Mouse (Mus musculus) liver, embryonic 11.5 days (tissue): ENCODE results near the gene Plekhg3. TPM values are rescaled to one million over a fixed set of nuclear protein-coding genes. Genes with fewer than 3 reads are reported as not detected.
A peak's percentile ranks its signal among the peaks of the same experiment; 100 is the strongest.

Experiments
- ATAC-seq: fragments of 200-750 bp; cut with Nextera tagmentation; replicated peaks from 2 replicates; pipeline ENCODE4 v1.8.0; 2017; ENCODE audit warnings: moderate number of reproducible peaks, mild to moderate bottlenecking, moderate TSS enrichment, moderate library complexity; ENCODE audit not compliant: low FRiP score
- DNase-seq: peaks from one replicate; pipeline ENCODE4 v3.0.0-alpha.2; 2017; ENCODE audit warnings: low spot score
- H3K27ac ChIP-seq: fragments of 300-500 bp; sonication (generic); 2 replicates; pipeline ENCODE4 v1.5.1; 2014; ENCODE audit warnings: mild to moderate bottlenecking, low read depth, low read length, control low read depth
- H3K27me3 ChIP-seq: fragments of 300-500 bp; sonication (generic); replicated peaks from 2 replicates; pipeline ENCODE4 v1.6.1; 2014; ENCODE audit warnings: low read length, mixed read lengths; ENCODE audit not compliant: control insufficient read depth, insufficient read depth
- H3K36me3 ChIP-seq: fragments of 300-500 bp; sonication (generic); 2 replicates; pipeline ENCODE4 v1.6.1; 2014; ENCODE audit warnings: mild to moderate bottlenecking, low read length, moderate library complexity, mixed read lengths; ENCODE audit not compliant: control insufficient read depth, insufficient read depth
- H3K4me1 ChIP-seq: fragments of 300-500 bp; sonication (generic); replicated peaks from 2 replicates; pipeline ENCODE4 v1.6.1; 2014; ENCODE audit warnings: low read length, mixed read lengths; ENCODE audit not compliant: control insufficient read depth, insufficient read depth
- H3K4me2 ChIP-seq: fragments of 300-500 bp; sonication (generic); 2 replicates; pipeline ENCODE4 v1.6.1; 2014; ENCODE audit warnings: mild to moderate bottlenecking, control low read depth, moderate library complexity
- H3K4me3 ChIP-seq: fragments of 300-500 bp; sonication (generic); 2 replicates; pipeline ENCODE4 v1.5.1; 2014; ENCODE audit warnings: low read depth, low read length, control low read depth
- H3K9ac ChIP-seq: fragments of 300-500 bp; sonication (generic); 2 replicates; pipeline ENCODE4 v1.6.1; 2014; ENCODE audit warnings: low read depth, low read length, control low read depth
- H3K9me3 ChIP-seq: fragments of 300-500 bp; sonication (generic); 2 replicates; pipeline ENCODE4 v1.6.1; 2016; ENCODE audit warnings: low read length, inconsistent platforms, mixed read lengths; ENCODE audit not compliant: control insufficient read depth
- WGBS: fragments of 180-500 bp; shearing (Covaris S2); extraction: QIAGEN DNeasy Blood & Tissue Kit; methylation state at CpG from one replicate; pipeline ENCODE4 v1.1.7; 2014; 5-methylcytosine and 5-hydroxymethylcytosine counted together
- polyA plus RNA-seq: library from polyadenylated mRNA; unstranded; fragments of >200 nt; fragmentation: Nextera tagmentation; extraction: Ambion mirVana; gene quantifications from 2 replicates; pipeline ENCODE4 v1.2.1, GENCODE M21; 2014

Plekhg3 gene
- polyA plus RNA-seq, 1 experiment from 2014 or later: 4.1 TPM

DNA sequence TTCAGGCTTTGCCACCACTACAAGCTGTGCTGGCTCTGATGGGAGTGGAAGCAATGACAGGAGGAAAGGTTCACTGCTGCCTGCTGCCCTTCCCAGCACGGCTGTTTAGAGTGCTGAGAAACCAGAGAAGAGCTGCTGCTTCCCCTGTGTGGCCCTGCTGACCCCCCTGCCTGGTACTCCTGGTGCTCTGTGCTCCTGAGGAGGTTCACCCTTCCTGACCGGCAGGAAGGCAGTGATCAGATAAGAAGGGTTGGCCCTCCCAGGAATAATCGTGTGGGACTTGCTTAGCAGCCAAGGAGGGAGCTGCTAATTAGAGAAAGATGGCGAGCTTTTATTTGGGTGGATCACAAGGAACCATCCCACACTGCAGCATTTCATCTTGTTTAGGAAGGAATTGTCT lies 15.8 kb upstream of the Plekhg3 start:
- ATAC-seq (no peak), DNase-seq (no peak)
- Histone ChIP-seq H3K27me3 (no peaks in the 10 kb centered on the region), H3K27ac (no peak overlapping the region), H3K36me3 (no peaks in the 10 kb centered on the region), H3K4me2 (no peak overlapping the region), H3K9me3 (no peaks in the 10 kb centered on the region), H3K4me1 (0 out of 2 replicates have a peak, but pooled peaks cover 2% of the 10 kb centered on the region), H3K4me3 (no peak overlapping the region), H3K9ac (no peak overlapping the region)
- 15% methylated on average over 4 of the region's 4 CpGs for WGBS

DNA sequence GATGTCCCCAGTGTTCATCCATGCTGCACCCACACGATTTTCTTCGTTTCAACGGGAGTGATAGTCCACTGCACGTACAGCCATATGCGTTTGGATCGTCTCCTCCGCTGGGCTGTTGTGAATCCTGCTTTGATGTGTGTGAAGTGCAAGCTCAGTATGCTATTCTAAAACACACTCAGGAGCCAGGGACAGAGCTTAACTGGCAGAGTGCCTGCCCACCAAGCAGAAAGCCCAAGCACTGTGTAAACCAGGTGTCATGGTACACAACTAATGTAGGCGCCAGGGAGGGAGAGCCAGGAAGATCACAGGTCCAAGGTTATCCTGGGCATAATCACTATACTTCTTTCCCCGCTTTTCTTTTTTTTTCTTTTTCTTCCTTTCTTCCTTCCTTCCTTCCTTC lies 12.7 kb upstream of the Plekhg3 start:
- 0 out of 2 replicates have a peak, but pooled peaks cover 2% of the 10 kb centered on the region for H3K27me3 ChIP-seq
- 92% methylated on average over 9 of the region's 9 CpGs for WGBS

DNA sequence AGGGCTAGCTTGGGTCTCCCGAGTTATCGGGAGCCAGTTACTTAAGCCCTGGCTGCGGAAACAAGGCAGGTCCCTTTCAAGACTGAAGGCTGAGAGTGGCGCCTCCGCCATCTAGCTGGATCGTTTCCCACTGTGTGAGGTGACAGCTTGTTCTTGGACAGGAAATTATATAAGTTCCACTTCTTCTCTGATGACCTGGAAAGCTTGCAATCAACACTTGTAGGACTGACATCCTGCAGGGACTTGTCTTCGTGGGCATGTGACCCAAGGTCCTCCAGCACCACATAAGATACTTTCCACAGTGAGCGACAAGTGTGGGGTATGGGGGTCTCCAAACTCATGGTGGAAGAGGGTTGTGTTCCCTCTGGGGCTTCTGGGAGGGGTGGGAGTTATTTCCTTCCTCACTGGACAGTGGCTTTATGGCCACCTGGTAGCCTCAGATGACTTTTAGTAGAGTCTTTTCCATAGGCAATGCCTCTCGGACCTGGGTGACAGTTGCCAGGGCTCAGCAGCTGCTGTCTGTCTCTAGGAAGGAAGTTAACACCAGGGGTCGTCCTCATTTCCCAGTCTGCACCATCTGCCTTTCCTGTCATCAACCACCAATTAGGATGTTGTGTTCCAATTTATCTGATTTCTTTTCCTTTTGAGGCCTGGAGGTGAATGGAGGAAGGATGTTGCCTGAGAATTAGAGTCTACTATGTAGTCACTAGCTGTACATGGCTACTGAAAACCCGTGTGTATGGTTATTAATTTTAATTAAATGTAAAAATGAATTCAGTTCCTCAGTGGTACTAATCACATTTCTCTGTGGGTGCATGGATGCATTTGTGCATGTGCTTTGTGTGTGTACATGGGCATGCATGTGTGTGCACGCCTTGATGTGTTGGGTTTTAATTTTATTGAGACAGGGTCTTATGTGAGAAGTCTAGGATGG lies 11.5 kb upstream of the Plekhg3 start:
- no peak overlapping the region for H3K9ac ChIP-seq
- H3K27me3 ChIP-seq: 0 out of 2 replicates have a peak, but pooled peaks cover 2% of the 10 kb centered on the region
- H3K27ac ChIP-seq: no peak overlapping the region
- H3K4me3 ChIP-seq: no peak overlapping the region
- H3K4me2 ChIP-seq: no peak overlapping the region
- WGBS: 71% methylated on average over 12 of the region's 12 CpGs
- no peak for ATAC-seq
- no peaks in the 10 kb centered on the region for H3K36me3 ChIP-seq
- H3K4me1 ChIP-seq: 0 out of 2 replicates have a peak, but pooled peaks cover 2% of the 10 kb centered on the region
- DNase-seq: no peak
- no peaks in the 10 kb centered on the region for H3K9me3 ChIP-seq

More for the DNA sequence above, 12.7 kb upstream of the Plekhg3 start:
- Histone ChIP-seq H3K4me2 (no peak overlapping the region), H3K4me1 (0 out of 2 replicates have a peak, but pooled peaks cover 2% of the 10 kb centered on the region), H3K36me3 (no peaks in the 10 kb centered on the region), H3K9me3 (no peaks in the 10 kb centered on the region), H3K9ac (no peak overlapping the region), H3K27ac (no peak overlapping the region), H3K4me3 (no peak overlapping the region)
- ATAC-seq (no peak), DNase-seq (no peak)

DNA sequence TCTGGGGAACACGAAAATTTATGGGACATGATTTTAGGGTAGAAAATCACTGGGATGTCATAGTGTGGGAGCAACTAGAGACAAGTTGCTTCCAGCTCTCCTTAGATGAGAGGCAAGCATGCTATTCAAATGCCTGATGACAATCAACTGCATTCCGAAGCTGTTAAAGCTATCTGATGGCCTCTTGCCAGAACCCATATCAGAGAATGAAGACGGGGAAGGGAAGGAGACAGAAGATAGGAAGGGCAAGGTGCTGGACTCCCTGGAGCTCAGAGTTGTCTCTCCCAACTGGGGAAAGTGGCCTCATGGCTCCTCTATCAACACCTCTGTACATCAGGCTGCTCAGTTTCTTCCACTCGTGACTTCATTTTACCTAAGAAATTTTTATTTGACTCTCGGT lies 7.0 kb upstream of the Plekhg3 start:
- no peaks in the 10 kb centered on the region for H3K9me3 ChIP-seq
- H3K4me2 ChIP-seq: no peak overlapping the region
- DNase-seq: no peak
- H3K4me3 ChIP-seq: no peak overlapping the region
- H3K9ac ChIP-seq: no peak overlapping the region
- WGBS: 62% methylated on average over 5 of the region's 5 CpGs
- peaks cover 9% of the 10 kb centered on the region for H3K27me3 ChIP-seq
- no peak overlapping the region for H3K27ac ChIP-seq
- peaks cover 3% of the 10 kb centered on the region for H3K4me1 ChIP-seq
- no peak for ATAC-seq
- no peaks in the 10 kb centered on the region for H3K36me3 ChIP-seq

DNA sequence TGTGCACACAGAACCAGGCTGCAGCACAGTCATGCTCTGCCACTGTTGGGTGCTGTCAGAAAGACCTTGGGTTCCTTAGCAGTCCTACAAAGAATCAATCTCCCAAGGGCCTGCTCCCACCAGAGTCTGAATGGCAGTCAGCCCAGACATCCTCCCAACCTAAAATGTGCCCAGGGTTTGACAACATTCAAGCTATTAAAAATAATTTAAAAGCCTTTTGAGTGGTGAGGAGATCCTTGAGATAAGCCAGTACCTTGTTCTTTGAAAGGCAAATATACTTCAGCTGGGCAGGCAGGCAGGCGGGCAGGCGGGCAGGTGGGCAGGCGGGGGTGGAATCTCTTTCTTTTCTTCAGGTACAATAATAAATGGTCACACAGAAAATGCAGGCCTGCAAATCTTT lies 5.8 kb upstream of the Plekhg3 start:
- Histone ChIP-seq H3K36me3 (no peaks in the 10 kb centered on the region), H3K9ac (no peak overlapping the region), H3K4me2 (no peak overlapping the region), H3K4me1 (peaks cover 5% of the 10 kb centered on the region), H3K27me3 (peaks cover 21% of the 10 kb centered on the region), H3K4me3 (no peak overlapping the region), H3K27ac (no peak overlapping the region), H3K9me3 (no peaks in the 10 kb centered on the region)
- ATAC-seq (no peak), DNase-seq (no peak)
- WGBS: 91% methylated on average over 3 of the region's 3 CpGs

DNA sequence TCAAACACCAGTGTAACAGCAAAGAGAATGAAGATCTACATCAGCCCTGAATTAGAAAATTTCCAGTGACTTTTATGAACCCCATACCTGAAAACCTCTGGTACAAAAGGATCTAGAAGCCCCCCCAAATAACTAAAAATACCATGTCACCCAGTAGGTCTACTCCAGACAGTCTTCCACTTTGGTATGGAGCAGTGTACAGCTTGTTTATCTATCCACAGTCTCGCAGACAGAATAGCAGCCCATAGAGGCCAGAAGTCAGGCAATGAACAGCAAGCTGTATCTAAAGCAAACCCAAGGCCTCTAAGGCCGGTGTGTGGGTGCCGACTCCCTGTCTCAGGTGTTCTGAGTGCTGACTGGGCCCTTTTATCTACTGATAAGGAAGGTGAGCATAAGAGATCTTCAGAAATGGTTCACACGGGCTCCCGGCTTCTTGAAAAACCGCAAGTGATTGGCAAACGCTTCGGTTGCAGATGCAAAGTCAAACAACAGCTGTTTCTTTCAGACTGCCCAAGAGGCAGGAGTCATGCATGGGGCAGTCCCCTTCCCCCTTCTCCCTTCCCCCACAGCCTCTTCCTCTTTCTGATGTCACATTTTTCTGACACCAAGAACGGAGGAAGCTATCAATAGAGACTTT lies 3.3 kb upstream of the Plekhg3 start:
- no peak overlapping the region for H3K4me3 ChIP-seq
- 28% methylated on average over 9 of the region's 9 CpGs for WGBS
- no peaks in the 10 kb centered on the region for H3K36me3 ChIP-seq
- peaks cover 43% of the 10 kb centered on the region for H3K27me3 ChIP-seq
- no peak overlapping the region for H3K27ac ChIP-seq
- ATAC-seq (no peak), DNase-seq (no peak)
- peaks cover 5% of the 10 kb centered on the region for H3K4me1 ChIP-seq
- H3K4me2 ChIP-seq: no peak overlapping the region
- no peak overlapping the region for H3K9ac ChIP-seq
- no peaks in the 10 kb centered on the region for H3K9me3 ChIP-seq

DNA sequence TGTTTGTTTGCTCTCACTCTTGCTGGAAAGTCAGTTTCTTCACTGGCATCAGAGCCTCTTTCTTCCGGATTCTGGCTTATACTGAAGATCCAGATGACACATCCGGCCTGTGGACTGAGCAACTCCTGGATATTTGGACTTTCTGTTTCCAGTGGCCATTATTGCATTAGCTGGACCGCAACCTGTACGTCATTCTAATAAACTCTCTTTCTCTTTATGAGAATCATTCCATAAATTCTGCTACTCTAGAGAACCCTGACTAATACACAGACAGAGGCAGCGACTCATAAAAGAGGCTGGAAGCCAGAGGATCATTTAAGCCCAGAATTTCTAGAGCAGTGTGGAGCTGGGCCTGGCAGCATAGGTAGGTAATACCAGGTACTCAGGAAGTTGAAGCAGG lies 1.9 kb upstream of the Plekhg3 start:
- no peak for DNase-seq
- H3K4me1 ChIP-seq: peaks cover 12% of the 10 kb centered on the region
- no peak overlapping the region for H3K4me3 ChIP-seq
- 84% methylated on average over 5 of the region's 5 CpGs for WGBS
- H3K4me2 ChIP-seq: no peak overlapping the region
- ATAC-seq: no peak
- H3K9ac ChIP-seq: no peak overlapping the region
- no peaks in the 10 kb centered on the region for H3K9me3 ChIP-seq
- H3K27me3 ChIP-seq: peaks cover 57% of the 10 kb centered on the region
- no peaks in the 10 kb centered on the region for H3K36me3 ChIP-seq
- H3K27ac ChIP-seq: no peak overlapping the region

DNA sequence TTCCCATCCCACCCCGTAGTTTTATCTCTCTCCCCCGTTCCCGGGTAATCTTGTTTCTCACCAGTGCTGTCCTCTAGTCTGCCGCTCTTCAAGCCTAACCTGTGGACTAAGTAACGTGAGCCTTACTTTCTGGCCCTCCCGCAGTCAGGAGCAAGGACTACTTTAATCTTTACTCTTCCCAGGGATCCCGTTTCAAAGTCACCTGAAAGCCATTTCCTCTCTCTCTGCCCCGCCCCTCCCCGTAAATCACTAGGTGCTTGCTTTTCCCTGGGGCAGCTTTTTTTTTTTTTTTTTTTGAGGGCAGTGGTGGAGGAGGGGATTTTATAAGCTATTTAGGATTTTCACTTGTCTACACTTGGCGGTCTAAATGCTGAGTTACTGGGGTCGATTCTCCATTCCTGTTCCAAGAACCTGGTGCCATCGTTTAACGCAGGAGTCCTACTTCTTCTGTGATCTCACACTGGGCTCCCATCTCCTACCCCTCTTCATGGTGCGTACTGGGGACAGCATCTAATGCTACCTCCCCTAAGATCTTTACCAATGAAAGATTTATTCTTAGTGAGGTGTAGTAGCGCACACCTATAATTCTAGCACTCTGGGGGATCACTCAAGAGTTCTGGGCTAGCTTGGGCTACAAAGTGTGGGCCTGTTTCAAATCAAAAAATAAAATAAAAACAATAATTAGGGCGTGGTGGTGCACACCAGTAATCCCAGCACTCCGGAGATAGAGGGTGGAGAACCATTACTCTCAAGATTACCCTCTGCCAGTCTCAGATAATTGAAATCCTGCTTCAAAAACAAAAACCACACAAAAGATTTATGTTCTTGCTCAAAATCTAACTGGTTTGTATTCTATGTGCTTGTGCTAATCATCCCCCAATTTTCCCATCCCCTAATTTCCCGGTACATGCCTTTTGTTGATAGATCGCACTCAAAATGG lies 1.6 kb downstream of the Plekhg3 start:
- no peaks in the 10 kb centered on the region for H3K36me3 ChIP-seq
- WGBS: 3% methylated on average over 19 of the region's 19 CpGs
- no peak overlapping the region for H3K27ac ChIP-seq
- peaks cover 76% of the 10 kb centered on the region for H3K27me3 ChIP-seq
- no peak for ATAC-seq
- peak overlapping the region; percentile 92 for H3K4me2 ChIP-seq
- no peak for DNase-seq
- H3K4me1 ChIP-seq: peaks cover 27% of the 10 kb centered on the region
- no peaks in the 10 kb centered on the region for H3K9me3 ChIP-seq
- peak overlapping the region; percentile 64; the same call in 1 of the 2 replicates for H3K9ac ChIP-seq
- peak overlapping the region; percentile 71 for H3K4me3 ChIP-seq
